Mouse (Mus musculus) E14TG2a.4 (cell line): Measurements from ENCODE around the gene Ppard.

Source experiments
- CTCF ChIP-seq: conservative IDR thresholded peaks from 2 replicates; pipeline ENCODE4 v1.5.1; 2014; ENCODE audit warnings: low read length
- POU5F1 ChIP-seq: IDR thresholded peaks from 2 replicates; pipeline ENCODE4 v1.6.1; 2014; ENCODE audit warnings: low read length, borderline replicate concordance

DNA sequence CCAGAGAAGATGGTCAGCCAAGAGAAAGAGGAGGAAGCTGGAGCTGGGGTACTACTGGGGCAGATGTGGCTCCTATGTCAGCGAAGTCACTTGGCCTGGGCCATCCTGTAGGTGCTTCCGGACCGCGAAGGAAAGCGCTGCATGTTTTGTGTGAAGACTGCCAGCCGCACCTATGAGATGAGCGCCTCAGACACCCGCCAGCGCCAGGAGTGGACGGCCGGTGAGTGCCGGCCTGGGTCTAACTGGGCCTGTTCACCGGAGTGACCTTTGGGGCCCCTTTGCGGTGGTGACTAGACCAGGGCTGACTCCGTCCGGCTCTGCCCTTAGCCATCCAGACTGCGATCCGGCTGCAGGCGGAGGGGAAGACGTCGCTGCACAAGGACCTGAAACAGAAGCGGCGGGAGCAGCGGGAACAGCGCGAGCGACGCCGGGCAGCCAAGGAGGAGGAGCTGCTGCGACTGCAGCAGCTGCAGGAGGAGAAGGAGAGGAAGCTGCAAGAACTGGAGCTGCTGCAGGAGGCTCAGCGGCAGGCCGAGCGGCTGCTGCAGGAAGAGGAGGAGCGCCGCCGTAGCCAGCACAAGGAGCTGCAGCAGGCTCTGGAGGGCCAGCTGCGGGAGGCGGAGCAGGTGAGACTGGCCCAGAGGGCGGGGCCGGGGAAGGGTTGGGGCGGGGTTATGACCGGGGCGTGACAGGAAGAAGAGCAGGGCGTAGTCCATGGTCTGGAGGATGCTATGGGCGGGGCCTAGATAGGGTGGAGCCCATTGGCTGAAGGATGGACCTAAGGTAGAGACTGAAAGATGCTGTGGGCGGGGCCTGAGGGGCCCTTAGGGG, 8.7 kb upstream of the Ppard start:
- TF ChIP-seq POU5F1 = no peak
- TF ChIP-seq CTCF = no peak
